Mouse (Mus musculus) ovary, postnatal 36 days (tissue): Measurements from ENCODE around the gene Vmn1r69.

Experiments used
- DNase-seq: peaks from one replicate; pipeline ENCODE4 v3.0.0; 2022; ENCODE audit warnings: low spot score, mixed read lengths

The Vmn1r69 gene

DNA sequence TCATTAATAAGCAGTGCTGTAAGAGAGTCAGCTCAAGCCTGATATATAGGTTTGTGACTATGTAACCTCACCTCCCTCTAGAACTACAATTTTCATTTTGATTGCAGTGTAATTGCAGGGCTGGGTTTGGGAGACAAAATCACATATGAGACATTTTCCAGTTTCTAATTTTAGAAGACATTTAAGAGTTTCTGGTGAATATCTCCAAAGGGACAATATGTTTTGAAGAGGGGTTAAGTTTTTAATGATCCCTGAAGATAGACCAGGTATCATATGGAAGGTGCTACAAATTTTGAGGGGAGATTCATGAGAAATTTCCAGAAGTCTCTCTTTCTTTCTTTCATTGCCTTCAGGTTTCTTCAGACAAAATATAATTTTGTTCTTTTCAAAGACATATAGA lies at the start of gene Vmn1r69:
TSS of gene Vmn1r69 (minus strand) at position 101 of the 400 bp plus-strand sequence.
- DNase-seq = no peak

DNA sequence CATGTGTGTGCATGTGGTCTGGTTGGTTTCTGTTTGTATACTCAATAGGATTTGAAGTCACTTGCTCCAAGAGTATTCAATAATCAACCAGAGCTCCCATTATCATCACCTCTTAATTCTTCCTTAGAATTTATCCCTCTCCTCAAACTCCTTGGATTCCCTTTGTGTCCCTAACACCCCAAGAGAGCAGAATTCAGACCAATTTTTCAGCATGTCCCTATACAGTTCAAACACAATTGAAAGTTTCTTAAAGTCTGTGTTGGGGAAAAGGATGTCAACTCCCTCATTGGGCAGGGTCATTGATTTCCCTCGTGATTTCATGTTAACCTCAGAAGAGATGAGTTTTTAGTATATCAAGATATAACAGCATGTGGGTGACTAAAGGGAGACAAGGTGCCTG lies 17.8 kb upstream of the Vmn1r69 start, which contains the start of gene Vmn1r70:
TSS of gene Vmn1r70 (plus strand) at position 301 of the 400 bp plus-strand sequence.
- no peak for DNase-seq

DNA sequence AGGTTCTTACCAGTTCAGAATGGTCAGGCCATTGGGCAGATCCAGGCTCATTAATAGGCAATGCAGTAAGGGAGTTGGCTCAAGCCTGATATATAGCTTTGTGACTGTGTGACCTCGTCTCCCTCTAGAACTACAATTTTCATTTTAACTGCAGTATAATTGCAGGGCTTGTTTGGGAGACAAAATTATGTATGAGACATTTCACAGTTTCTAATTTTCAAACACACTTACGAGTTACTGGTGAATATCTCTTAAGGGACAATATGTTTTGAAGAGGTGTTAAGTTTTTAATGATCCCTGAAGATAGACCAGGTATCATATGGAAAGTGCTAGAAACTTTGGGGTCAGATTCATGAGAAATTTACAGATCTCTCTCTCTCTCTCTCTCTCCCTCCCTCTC lies 55.1 kb downstream of the Vmn1r69 start, which contains the start of gene Vmn1r68:
TSS of gene Vmn1r68 (minus strand) at position 101 of the 400 bp plus-strand sequence.
- DNase-seq = no peak
